Mouse (Mus musculus): ENCODE measurements around the gene Spred1. TPM values are rescaled to one million over a fixed set of nuclear protein-coding genes. Genes with fewer than 3 reads are reported as not detected.

Spred1 gene
- polyA plus RNA-seq, 1 experiment: 4.0 TPM

- no peak overlapping the region for H3K27ac ChIP-seq (ENCODE audit: control insufficient read depth, insufficient read depth, low read length)
- no peak overlapping the region for H3K4me3 ChIP-seq (ENCODE audit: control insufficient read depth, insufficient read depth, low read length)
- no peaks in the 10 kb centered on the region for H3K27me3 ChIP-seq (ENCODE audit: control insufficient read depth, insufficient read depth, low read length)
- WGBS: 97% methylated on average over 4 of the region's 4 CpGs
- TF ChIP-seq POLR2A (IDR thresholded peaks at IDR 0.05; ENCODE audit: control insufficient read depth, extremely low read depth, insufficient read depth, low read length, poor library complexity): no peak
- no peak for TF ChIP-seq CTCF (IDR thresholded peaks at IDR 0.05; ENCODE audit: borderline replicate concordance, control insufficient read depth, extremely low read depth, insufficient read depth, low read length, poor library complexity)
- no peaks in the 10 kb centered on the region for H3K36me3 ChIP-seq (ENCODE audit: control insufficient read depth, insufficient read depth, low read length)
- DNase-seq: no peak
- no peaks in the 10 kb centered on the region; the same call in 1 of the 2 replicates for H3K4me1 ChIP-seq (replicated peaks; ENCODE audit: control insufficient read depth, insufficient read depth, low read length)
Measured at GRCm38 (mm10) chr2:117087458-117087820, 33.7 kb upstream of the Spred1 start.

- no peak for DNase-seq
- 38% methylated on average over 1 of the region's 1 CpGs for WGBS
- H3K4me1 ChIP-seq (replicated peaks; ENCODE audit: control insufficient read depth, insufficient read depth, low read length): no peaks in the 10 kb centered on the region; the same call in 1 of the 2 replicates
- H3K27ac ChIP-seq (ENCODE audit: control insufficient read depth, insufficient read depth, low read length): no peak overlapping the region
- no peak overlapping the region for H3K4me3 ChIP-seq (ENCODE audit: control insufficient read depth, insufficient read depth, low read length)
- TF ChIP-seq POLR2A (IDR thresholded peaks at IDR 0.05; ENCODE audit: control insufficient read depth, extremely low read depth, insufficient read depth, low read length, poor library complexity) (no peak), CTCF (IDR thresholded peaks at IDR 0.05; ENCODE audit: borderline replicate concordance, control insufficient read depth, extremely low read depth, insufficient read depth, low read length, poor library complexity) (no peak)
- no peaks in the 10 kb centered on the region for H3K36me3 ChIP-seq (ENCODE audit: control insufficient read depth, insufficient read depth, low read length)
- no peaks in the 10 kb centered on the region for H3K27me3 ChIP-seq (ENCODE audit: control insufficient read depth, insufficient read depth, low read length)
Measured at GRCm38 (mm10) chr2:117089482-117089881, 31.7 kb upstream of the Spred1 start.

GRCm38 (mm10) chr2:117090061-117090460 lies 31.1 kb upstream of the Spred1 start:
- no peak for DNase-seq
- Histone ChIP-seq H3K27me3 (ENCODE audit: control insufficient read depth, insufficient read depth, low read length) (no peaks in the 10 kb centered on the region), H3K27ac (ENCODE audit: control insufficient read depth, insufficient read depth, low read length) (no peak overlapping the region), H3K4me3 (ENCODE audit: control insufficient read depth, insufficient read depth, low read length) (no peak overlapping the region), H3K4me1 (replicated peaks; ENCODE audit: control insufficient read depth, insufficient read depth, low read length) (no peaks in the 10 kb centered on the region; the same call in 1 of the 2 replicates), H3K36me3 (ENCODE audit: control insufficient read depth, insufficient read depth, low read length) (no peaks in the 10 kb centered on the region)
- 95% methylated on average over 3 of the region's 3 CpGs for WGBS
- no peak for TF ChIP-seq POLR2A (IDR thresholded peaks at IDR 0.05; ENCODE audit: control insufficient read depth, extremely low read depth, insufficient read depth, low read length, poor library complexity)
- no peak for TF ChIP-seq CTCF (IDR thresholded peaks at IDR 0.05; ENCODE audit: borderline replicate concordance, control insufficient read depth, extremely low read depth, insufficient read depth, low read length, poor library complexity)

GRCm38 (mm10) chr2:117092946-117093401 lies 28.2 kb upstream of the Spred1 start:
- TF ChIP-seq CTCF (IDR thresholded peaks at IDR 0.05; ENCODE audit: borderline replicate concordance, control insufficient read depth, extremely low read depth, insufficient read depth, low read length, poor library complexity) (no peak), POLR2A (IDR thresholded peaks at IDR 0.05; ENCODE audit: control insufficient read depth, extremely low read depth, insufficient read depth, low read length, poor library complexity) (no peak)
- H3K27me3 ChIP-seq (ENCODE audit: control insufficient read depth, insufficient read depth, low read length): no peaks in the 10 kb centered on the region

DNA sequence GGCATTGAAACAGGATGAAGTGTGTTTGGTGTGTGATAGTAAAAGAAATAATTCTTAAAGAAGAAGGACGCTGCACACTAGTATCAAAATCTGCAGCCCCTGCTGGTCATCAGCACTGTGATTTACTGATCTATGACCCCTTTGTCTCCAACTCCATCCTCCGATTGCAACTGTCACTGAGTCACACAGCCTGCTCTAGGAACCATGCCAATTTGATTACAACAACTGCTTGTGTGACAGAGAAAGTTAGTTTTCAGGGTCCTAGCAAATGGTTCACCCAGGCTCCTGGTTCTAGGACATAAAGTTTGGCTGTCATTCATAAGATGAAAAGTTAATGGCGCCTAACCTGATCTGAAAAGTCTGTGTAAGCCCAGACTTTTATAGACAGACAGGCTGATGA lies 25.7 kb upstream of the Spred1 start:
- no peak overlapping the region for H3K27ac ChIP-seq (ENCODE audit: control insufficient read depth, insufficient read depth, low read length)
- H3K36me3 ChIP-seq (ENCODE audit: control insufficient read depth, insufficient read depth, low read length): no peaks in the 10 kb centered on the region
- no peak for DNase-seq
- WGBS: 91% methylated on average over 3 of the region's 3 CpGs
- no peak overlapping the region for H3K4me3 ChIP-seq (ENCODE audit: control insufficient read depth, insufficient read depth, low read length)
- no peaks in the 10 kb centered on the region for H3K27me3 ChIP-seq (ENCODE audit: control insufficient read depth, insufficient read depth, low read length)
- TF ChIP-seq CTCF (IDR thresholded peaks at IDR 0.05; ENCODE audit: borderline replicate concordance, control insufficient read depth, extremely low read depth, insufficient read depth, low read length, poor library complexity) (no peak), POLR2A (IDR thresholded peaks at IDR 0.05; ENCODE audit: control insufficient read depth, extremely low read depth, insufficient read depth, low read length, poor library complexity) (no peak)
- H3K4me1 ChIP-seq (replicated peaks; ENCODE audit: control insufficient read depth, insufficient read depth, low read length): no peaks in the 10 kb centered on the region

More at GRCm38 (mm10) chr2:117092946-117093401, 28.2 kb upstream of the Spred1 start:
- no peak for DNase-seq
- 16% methylated on average over 2 of the region's 2 CpGs for WGBS
- no peaks in the 10 kb centered on the region for H3K36me3 ChIP-seq (ENCODE audit: control insufficient read depth, insufficient read depth, low read length)
- no peak overlapping the region for H3K4me3 ChIP-seq (ENCODE audit: control insufficient read depth, insufficient read depth, low read length)
- H3K4me1 ChIP-seq (replicated peaks; ENCODE audit: control insufficient read depth, insufficient read depth, low read length): no peaks in the 10 kb centered on the region
- H3K27ac ChIP-seq (ENCODE audit: control insufficient read depth, insufficient read depth, low read length): no peak overlapping the region

DNA sequence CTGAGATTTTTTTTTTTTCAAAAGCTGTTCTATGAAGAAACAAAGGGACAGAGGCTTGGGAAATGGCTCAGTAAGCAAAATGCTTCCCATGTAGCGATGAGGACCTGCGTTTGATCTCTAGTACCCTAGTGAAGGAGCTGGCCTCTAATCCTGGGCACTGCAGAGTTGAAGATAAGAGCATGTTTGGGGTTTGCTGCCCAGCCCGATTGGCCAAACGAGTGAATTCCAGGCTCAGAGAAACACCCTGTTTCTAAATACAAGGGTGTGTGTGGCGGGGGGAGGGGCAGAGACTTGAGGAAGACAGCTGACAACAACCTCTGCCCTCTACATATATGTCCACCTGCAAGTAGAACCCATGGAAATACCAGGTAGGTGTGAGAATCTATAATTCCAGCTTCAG lies 23.9 kb upstream of the Spred1 start:
- Histone ChIP-seq H3K4me3 (ENCODE audit: control insufficient read depth, insufficient read depth, low read length) (no peak overlapping the region), H3K36me3 (ENCODE audit: control insufficient read depth, insufficient read depth, low read length) (no peaks in the 10 kb centered on the region), H3K27ac (ENCODE audit: control insufficient read depth, insufficient read depth, low read length) (no peak overlapping the region), H3K27me3 (ENCODE audit: control insufficient read depth, insufficient read depth, low read length) (no peaks in the 10 kb centered on the region), H3K4me1 (replicated peaks; ENCODE audit: control insufficient read depth, insufficient read depth, low read length) (no peaks in the 10 kb centered on the region)
- no peak for DNase-seq
- WGBS: 74% methylated on average over 5 of the region's 5 CpGs
- TF ChIP-seq CTCF (IDR thresholded peaks at IDR 0.05; ENCODE audit: borderline replicate concordance, control insufficient read depth, extremely low read depth, insufficient read depth, low read length, poor library complexity) (no peak), POLR2A (IDR thresholded peaks at IDR 0.05; ENCODE audit: control insufficient read depth, extremely low read depth, insufficient read depth, low read length, poor library complexity) (no peak)

- DNase-seq: no peak
- no peaks in the 10 kb centered on the region for H3K4me1 ChIP-seq (replicated peaks; ENCODE audit: control insufficient read depth, insufficient read depth, low read length)
- H3K36me3 ChIP-seq (ENCODE audit: control insufficient read depth, insufficient read depth, low read length): no peaks in the 10 kb centered on the region
- no peak overlapping the region for H3K4me3 ChIP-seq (ENCODE audit: control insufficient read depth, insufficient read depth, low read length)
- H3K27me3 ChIP-seq (ENCODE audit: control insufficient read depth, insufficient read depth, low read length): no peaks in the 10 kb centered on the region
- no peak overlapping the region for H3K27ac ChIP-seq (ENCODE audit: control insufficient read depth, insufficient read depth, low read length)
- 94% methylated on average over 10 of the region's 10 CpGs for WGBS
- TF ChIP-seq POLR2A (IDR thresholded peaks at IDR 0.05; ENCODE audit: control insufficient read depth, extremely low read depth, insufficient read depth, low read length, poor library complexity): no peak
- no peak for TF ChIP-seq CTCF (IDR thresholded peaks at IDR 0.05; ENCODE audit: borderline replicate concordance, control insufficient read depth, extremely low read depth, insufficient read depth, low read length, poor library complexity)
Measured at GRCm38 (mm10) chr2:117099316-117099715, 21.9 kb upstream of the Spred1 start.

All from thymus, adult 2 months (tissue).